Mouse (Mus musculus): ENCODE measurements around the gene H2afy. TPM values are rescaled to one million over a fixed set of nuclear protein-coding genes. Genes with fewer than 3 reads are reported as not detected.
A peak's percentile ranks its signal among the peaks of the same experiment; 100 is the strongest.

The H2afy gene
- polyA plus RNA-seq, 1 experiment: 316 TPM

DNA sequence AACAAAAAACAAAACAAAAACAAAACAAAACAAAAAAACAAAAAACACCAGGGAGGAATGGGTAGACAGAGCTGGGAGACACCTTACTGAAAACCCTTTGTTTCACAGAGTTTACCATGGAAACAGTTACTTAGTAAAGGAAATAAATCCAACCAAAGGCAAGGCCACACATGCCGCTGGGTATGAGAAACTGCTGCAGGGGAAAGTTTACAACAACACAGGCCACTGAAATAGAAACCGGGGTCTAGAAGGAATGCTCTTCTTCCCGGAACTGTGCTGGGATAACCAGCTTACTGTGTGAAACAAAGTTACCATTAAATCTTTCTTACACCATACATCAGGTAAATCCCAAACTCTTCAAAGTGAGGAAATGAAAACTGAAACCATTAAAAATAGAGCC is 20.3 kb downstream of the H2afy start:
- H3K27ac ChIP-seq (ENCODE audit: control insufficient read depth, insufficient read depth, low read length): no peak overlapping the region
- H3K27me3 ChIP-seq (ENCODE audit: control insufficient read depth, insufficient read depth, low read length): no peaks in the 10 kb centered on the region
- no peak for TF ChIP-seq CTCF (IDR thresholded peaks at IDR 0.05; ENCODE audit: borderline replicate concordance, control insufficient read depth, extremely low read depth, insufficient read depth, low read length, poor library complexity)
- TF ChIP-seq POLR2A (IDR thresholded peaks at IDR 0.05; ENCODE audit: control insufficient read depth, extremely low read depth, insufficient read depth, low read length, poor library complexity): no peak
- H3K4me3 ChIP-seq (ENCODE audit: control insufficient read depth, insufficient read depth, low read length): no peak overlapping the region
- peaks cover 19% of the 10 kb centered on the region for H3K36me3 ChIP-seq (ENCODE audit: control insufficient read depth, insufficient read depth, low read length)
- DNase-seq: no peak
- WGBS: 80% methylated on average over 3 of the region's 3 CpGs
- H3K4me1 ChIP-seq (replicated peaks; ENCODE audit: control insufficient read depth, insufficient read depth, low read length): peaks cover 13% of the 10 kb centered on the region

- no peak overlapping the region for H3K4me3 ChIP-seq (ENCODE audit: control insufficient read depth, insufficient read depth, low read length)
- H3K4me1 ChIP-seq (replicated peaks; ENCODE audit: control insufficient read depth, insufficient read depth, low read length): peaks cover 13% of the 10 kb centered on the region
- DNase-seq: no peak
- TF ChIP-seq CTCF (IDR thresholded peaks at IDR 0.05; ENCODE audit: borderline replicate concordance, control insufficient read depth, extremely low read depth, insufficient read depth, low read length, poor library complexity) (no peak), POLR2A (IDR thresholded peaks at IDR 0.05; ENCODE audit: control insufficient read depth, extremely low read depth, insufficient read depth, low read length, poor library complexity) (no peak)
- peaks cover 15% of the 10 kb centered on the region for H3K36me3 ChIP-seq (ENCODE audit: control insufficient read depth, insufficient read depth, low read length)
- no peak overlapping the region for H3K27ac ChIP-seq (ENCODE audit: control insufficient read depth, insufficient read depth, low read length)
- WGBS: 92% methylated on average over 9 of the region's 9 CpGs
- no peaks in the 10 kb centered on the region for H3K27me3 ChIP-seq (ENCODE audit: control insufficient read depth, insufficient read depth, low read length)
These were observed 20.8 kb downstream of the H2afy start for GRCm38 (mm10) chr13:56115386-56115785.

DNA sequence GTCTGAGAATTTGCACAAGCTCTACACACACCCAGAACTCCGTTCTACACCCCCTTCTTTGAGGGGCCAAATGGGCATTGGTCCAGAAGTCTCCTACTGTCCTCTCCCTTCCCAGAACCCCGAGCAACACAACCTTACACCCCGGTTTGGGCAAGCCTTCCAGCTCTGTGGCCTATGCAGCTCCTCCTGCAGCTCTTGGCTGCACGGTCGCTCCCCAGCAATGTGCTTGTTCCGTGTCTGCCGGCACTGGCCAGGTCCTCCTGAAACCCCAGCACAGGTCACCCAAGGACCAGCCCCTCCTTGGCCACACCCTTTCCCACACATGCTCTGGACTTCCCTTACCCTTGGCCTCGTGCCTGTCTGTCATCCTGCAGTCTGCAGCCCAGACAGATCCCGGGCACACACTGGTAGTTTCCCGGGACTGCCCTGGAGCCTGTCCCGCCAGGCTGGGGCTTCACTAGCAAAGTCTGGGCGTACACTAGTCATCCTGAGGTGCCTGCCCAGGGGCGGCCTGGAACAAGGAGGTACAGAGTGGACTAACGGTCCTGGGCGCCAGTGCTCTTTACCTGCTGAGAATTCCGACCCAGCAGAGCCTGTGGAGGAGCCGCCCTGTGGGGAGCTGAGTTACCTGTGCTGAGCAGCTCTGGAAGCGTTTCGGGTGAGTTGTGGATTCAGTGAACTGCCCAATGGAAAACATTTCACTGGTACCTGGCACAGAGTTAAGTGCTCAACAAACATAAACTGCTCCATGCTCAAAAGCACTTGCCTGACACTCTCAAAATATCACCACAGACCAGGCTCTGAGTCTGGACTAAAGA is 22.5 kb downstream of the H2afy start:
- Histone ChIP-seq H3K4me3 (ENCODE audit: control insufficient read depth, insufficient read depth, low read length) (no peak overlapping the region), H3K27me3 (ENCODE audit: control insufficient read depth, insufficient read depth, low read length) (no peaks in the 10 kb centered on the region), H3K36me3 (ENCODE audit: control insufficient read depth, insufficient read depth, low read length) (peaks cover 15% of the 10 kb centered on the region), H3K27ac (ENCODE audit: control insufficient read depth, insufficient read depth, low read length) (no peak overlapping the region), H3K4me1 (replicated peaks; ENCODE audit: control insufficient read depth, insufficient read depth, low read length) (peaks cover 13% of the 10 kb centered on the region)
- 86% methylated on average over 19 of the region's 19 CpGs for WGBS
- TF ChIP-seq CTCF (IDR thresholded peaks at IDR 0.05; ENCODE audit: borderline replicate concordance, control insufficient read depth, extremely low read depth, insufficient read depth, low read length, poor library complexity) (no peak), POLR2A (IDR thresholded peaks at IDR 0.05; ENCODE audit: control insufficient read depth, extremely low read depth, insufficient read depth, low read length, poor library complexity) (no peak)
- DNase-seq: no peak

DNA sequence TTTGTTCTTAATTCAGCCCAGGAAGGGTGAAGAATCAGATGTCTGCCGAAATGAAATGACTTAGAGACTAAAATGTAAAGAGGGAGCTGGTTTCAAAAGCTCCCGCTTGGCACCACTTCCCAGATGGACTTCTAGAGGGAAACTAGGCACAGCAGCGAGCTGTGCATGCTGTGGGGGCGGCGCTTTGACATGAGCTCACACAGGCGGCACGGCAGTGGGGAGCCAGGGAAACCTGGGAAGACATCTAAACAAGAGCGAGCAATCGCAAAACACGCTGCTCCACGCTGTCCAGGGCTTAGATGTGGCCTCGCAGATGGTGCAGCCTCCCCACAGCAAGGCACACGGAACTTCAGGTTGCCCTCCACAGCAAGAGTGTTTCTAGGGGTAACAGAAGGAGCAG is 23.2 kb downstream of the H2afy start:
- 61% methylated on average over 13 of the region's 13 CpGs for WGBS
- Histone ChIP-seq H3K4me1 (replicated peaks; ENCODE audit: control insufficient read depth, insufficient read depth, low read length) (peaks cover 13% of the 10 kb centered on the region), H3K36me3 (ENCODE audit: control insufficient read depth, insufficient read depth, low read length) (peaks cover 10% of the 10 kb centered on the region)

GRCm38 (mm10) chr13:56112496-56112895 is 23.7 kb downstream of the H2afy start:
- H3K36me3 ChIP-seq (ENCODE audit: control insufficient read depth, insufficient read depth, low read length): peaks cover 5% of the 10 kb centered on the region
- H3K4me1 ChIP-seq (replicated peaks; ENCODE audit: control insufficient read depth, insufficient read depth, low read length): peaks cover 13% of the 10 kb centered on the region
- peak; percentile 26 for DNase-seq
- no peak overlapping the region for H3K27ac ChIP-seq (ENCODE audit: control insufficient read depth, insufficient read depth, low read length)
- H3K27me3 ChIP-seq (ENCODE audit: control insufficient read depth, insufficient read depth, low read length): no peaks in the 10 kb centered on the region
- TF ChIP-seq CTCF (IDR thresholded peaks at IDR 0.05; ENCODE audit: borderline replicate concordance, control insufficient read depth, extremely low read depth, insufficient read depth, low read length, poor library complexity) (no peak), POLR2A (IDR thresholded peaks at IDR 0.05; ENCODE audit: control insufficient read depth, extremely low read depth, insufficient read depth, low read length, poor library complexity) (no peak)
- WGBS: 59% methylated on average over 4 of the region's 4 CpGs
- H3K4me3 ChIP-seq (ENCODE audit: control insufficient read depth, insufficient read depth, low read length): no peak overlapping the region

More for the DNA sequence above, 23.2 kb downstream of the H2afy start:
- Histone ChIP-seq H3K27ac (ENCODE audit: control insufficient read depth, insufficient read depth, low read length) (no peak overlapping the region), H3K27me3 (ENCODE audit: control insufficient read depth, insufficient read depth, low read length) (no peaks in the 10 kb centered on the region), H3K4me3 (ENCODE audit: control insufficient read depth, insufficient read depth, low read length) (no peak overlapping the region)
- TF ChIP-seq CTCF (IDR thresholded peaks at IDR 0.05; ENCODE audit: borderline replicate concordance, control insufficient read depth, extremely low read depth, insufficient read depth, low read length, poor library complexity): no peak
- TF ChIP-seq POLR2A (IDR thresholded peaks at IDR 0.05; ENCODE audit: control insufficient read depth, extremely low read depth, insufficient read depth, low read length, poor library complexity): no peak
- no peak for DNase-seq

GRCm38 (mm10) chr13:56111601-56112000 is 24.6 kb downstream of the H2afy start:
- DNase-seq: no peak
- Histone ChIP-seq H3K36me3 (ENCODE audit: control insufficient read depth, insufficient read depth, low read length) (peaks cover 4% of the 10 kb centered on the region; the same call in 1 of the 2 replicates), H3K27ac (ENCODE audit: control insufficient read depth, insufficient read depth, low read length) (no peak overlapping the region), H3K4me1 (replicated peaks; ENCODE audit: control insufficient read depth, insufficient read depth, low read length) (peaks cover 17% of the 10 kb centered on the region), H3K4me3 (ENCODE audit: control insufficient read depth, insufficient read depth, low read length) (no peak overlapping the region), H3K27me3 (ENCODE audit: control insufficient read depth, insufficient read depth, low read length) (no peaks in the 10 kb centered on the region)
- 90% methylated on average over 6 of the region's 6 CpGs for WGBS
- TF ChIP-seq POLR2A (IDR thresholded peaks at IDR 0.05; ENCODE audit: control insufficient read depth, extremely low read depth, insufficient read depth, low read length, poor library complexity) (no peak), CTCF (IDR thresholded peaks at IDR 0.05; ENCODE audit: borderline replicate concordance, control insufficient read depth, extremely low read depth, insufficient read depth, low read length, poor library complexity) (no peak)

Measured in thymus, adult 2 months (tissue).